Mouse (Mus musculus): ENCODE data around the gene Aqp2. TPM values are rescaled to one million over a fixed set of nuclear protein-coding genes. Genes with fewer than 3 reads are reported as not detected.
A peak's percentile ranks its signal among the peaks of the same experiment; 100 is the strongest.

The Aqp2 gene
- not detected for total RNA-seq (2021)
- long read RNA-seq, experiment 1: 0 reads
- long read RNA-seq, experiment 2: 0 reads

- no peak for DNase-seq
Observed at GRCm38 (mm10) chr15:99578802-99579485, at the start of gene Aqp2. TSS of gene Aqp2 (plus strand) at chr15:99579055.

GRCm38 (mm10) chr15:99531146-99531545 is 47.7 kb upstream of the Aqp2 start:
- no peak for DNase-seq

- DNase-seq: no peak
Observed at GRCm38 (mm10) chr15:99532023-99532422, 46.8 kb upstream of the Aqp2 start.

GRCm38 (mm10) chr15:99536889-99537862 is 41.7 kb upstream of the Aqp2 start:
- no peak for DNase-seq

- no peak for DNase-seq
Observed at GRCm38 (mm10) chr15:99539891-99540290, 39.0 kb upstream of the Aqp2 start.

GRCm38 (mm10) chr15:99544047-99544446 is 34.8 kb upstream of the Aqp2 start:
- no peak for DNase-seq

GRCm38 (mm10) chr15:99546596-99546995 is 32.3 kb upstream of the Aqp2 start:
- DNase-seq: no peak

GRCm38 (mm10) chr15:99547732-99548131 is 31.1 kb upstream of the Aqp2 start:
- DNase-seq: no peak

- peak in 1 of 2 experiments; percentile 7 for DNase-seq
Observed at GRCm38 (mm10) chr15:99549901-99550300, 29.0 kb upstream of the Aqp2 start.

GRCm38 (mm10) chr15:99553767-99554166 is 25.1 kb upstream of the Aqp2 start:
- no peak for DNase-seq

GRCm38 (mm10) chr15:99558947-99559346 is 19.9 kb upstream of the Aqp2 start:
- no peak for DNase-seq

GRCm38 (mm10) chr15:99560246-99560645 is 18.6 kb upstream of the Aqp2 start:
- DNase-seq: no peak

- DNase-seq: no peak
Observed at GRCm38 (mm10) chr15:99567371-99567770, 11.5 kb upstream of the Aqp2 start.

- DNase-seq: no peak
Observed at GRCm38 (mm10) chr15:99568682-99569081, 10.2 kb upstream of the Aqp2 start.

- DNase-seq: no peak
Observed at GRCm38 (mm10) chr15:99569123-99569522, 9.7 kb upstream of the Aqp2 start.

GRCm38 (mm10) chr15:99583463-99584344 is 4.8 kb downstream of the Aqp2 start:
- DNase-seq: peak; percentile 21 to 30

- DNase-seq: no peak
Observed at GRCm38 (mm10) chr15:99584407-99585202, 5.8 kb downstream of the Aqp2 start.

- DNase-seq: no peak
Observed at GRCm38 (mm10) chr15:99585741-99586140, 6.9 kb downstream of the Aqp2 start.

- DNase-seq: no peak
Observed at GRCm38 (mm10) chr15:99586525-99586924, 7.7 kb downstream of the Aqp2 start.

GRCm38 (mm10) chr15:99589237-99589636 is 10.4 kb downstream of the Aqp2 start:
- DNase-seq: no peak

GRCm38 (mm10) chr15:99589704-99590103 is 10.8 kb downstream of the Aqp2 start:
- DNase-seq: no peak

Measured in heart, adult 18-20 months (tissue).